Mouse (Mus musculus) heart, adult 2 months (tissue): ENCODE results near the gene Pipox.

Experiments used
- CTCF ChIP-seq: fragments of 200-600 bp; IDR thresholded peaks from 2 replicates; pipeline ENCODE4 v1.8.1; 2022; ENCODE audit warnings: antibody characterized with exemption, mild to moderate bottlenecking, moderate library complexity
- POLR2A ChIP-seq: fragments of 200-500 bp; IDR thresholded peaks from 2 replicates; pipeline ENCODE4 v1.6.1; 2011; ENCODE audit warnings: mild to moderate bottlenecking, low read depth, low read length, control low read depth; ENCODE audit not compliant: insufficient read depth

GRCm38 (mm10) chr11:77923285-77923684, 29.4 kb upstream of the Pipox start:
- TF ChIP-seq POLR2A (no peak), CTCF (no peak)
